Mouse (Mus musculus) testis, adult 2 months (tissue): ENCODE data around the gene Hook2.

Experiments
- CTCF ChIP-seq: fragments of 200-500 bp; IDR thresholded peaks from 2 replicates; pipeline ENCODE4 v1.5.1; 2012; ENCODE audit warnings: low read depth, mild to moderate bottlenecking, inconsistent platforms, low read length, moderate library complexity; ENCODE audit not compliant: control insufficient read depth, insufficient read depth, insufficient replicate concordance
- POLR2A ChIP-seq: fragments of 200-500 bp; IDR thresholded peaks from 2 replicates; pipeline ENCODE4 v1.6.1; 2012; ENCODE audit warnings: low read depth, mild to moderate bottlenecking, inconsistent platforms, low read length, moderate library complexity; ENCODE audit not compliant: control insufficient read depth

DNA sequence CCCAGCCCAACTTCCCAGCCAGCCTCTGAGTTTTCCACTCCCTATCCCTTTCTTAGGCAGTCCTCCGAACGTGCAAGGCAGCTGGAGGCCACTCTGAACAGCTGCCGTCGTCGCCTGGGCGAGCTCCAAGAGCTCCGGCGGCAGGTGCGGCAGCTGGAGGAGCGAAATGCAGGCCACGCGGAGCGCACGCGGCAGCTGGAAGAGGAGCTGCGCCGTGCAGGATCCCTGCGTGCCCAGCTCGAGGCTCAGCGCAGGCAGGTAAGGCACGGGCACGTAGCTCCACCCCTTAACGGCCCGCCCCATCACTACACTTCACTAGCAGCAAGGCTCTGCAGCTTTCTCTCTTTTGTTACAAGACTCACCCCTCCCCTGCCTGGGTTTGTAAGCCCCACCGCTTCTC, 5.3 kb downstream of the Hook2 start:
- TF ChIP-seq POLR2A (peak; percentile 63; the same call in 1 of the 2 replicates), CTCF (no peak)
